Mouse (Mus musculus) heart, embryonic 13.5 days (tissue): ENCODE results near the gene Cryl1. TPM values are rescaled to one million over a fixed set of nuclear protein-coding genes. Genes with fewer than 3 reads are reported as not detected.

ENCODE experiments used
- ATAC-seq: fragments of 200-750 bp; cut with Nextera tagmentation; 2 replicates; pipeline ENCODE4 v1.8.0; 2017; ENCODE audit warnings: moderate TSS enrichment; ENCODE audit not compliant: insufficient number of reproducible peaks, low FRiP score, low TSS enrichment; ENCODE audit errors: extremely low read depth
- H3K27ac ChIP-seq: fragments of 300-500 bp; sonication (generic); replicated peaks from 2 replicates; pipeline ENCODE4 v1.5.1; 2015; ENCODE audit warnings: moderate library complexity, mild to moderate bottlenecking, inconsistent platforms
- H3K27me3 ChIP-seq: fragments of 300-500 bp; sonication (generic); replicated peaks from 2 replicates; pipeline ENCODE4 v1.6.1; 2015; ENCODE audit warnings: mild to moderate bottlenecking, inconsistent platforms
- H3K36me3 ChIP-seq: fragments of 300-500 bp; sonication (generic); 2 replicates; pipeline ENCODE4 v1.6.1; 2015; ENCODE audit warnings: mild to moderate bottlenecking, inconsistent platforms
- H3K4me1 ChIP-seq: fragments of 300-500 bp; sonication (generic); 2 replicates; pipeline ENCODE4 v1.6.1; 2015; ENCODE audit warnings: inconsistent platforms
- H3K4me2 ChIP-seq: fragments of 300-500 bp; sonication (generic); 2 replicates; pipeline ENCODE4 v1.6.1; 2015; ENCODE audit warnings: inconsistent platforms, mild to moderate bottlenecking, moderate library complexity
- H3K4me3 ChIP-seq: fragments of 300-500 bp; sonication (generic); 2 replicates; pipeline ENCODE4 v1.5.1; 2015; ENCODE audit warnings: moderate library complexity, mild to moderate bottlenecking, inconsistent platforms
- H3K9ac ChIP-seq: fragments of 300-500 bp; sonication (generic); 2 replicates; pipeline ENCODE4 v1.6.1; 2015; ENCODE audit warnings: inconsistent platforms, mild to moderate bottlenecking, moderate library complexity
- H3K9me3 ChIP-seq: fragments of 300-500 bp; sonication (generic); 2 replicates; pipeline ENCODE4 v1.6.1; 2016; ENCODE audit warnings: inconsistent platforms
- WGBS: fragments of 180-500 bp; shearing (Covaris S2); methylation state at CpG from one replicate; pipeline ENCODE4 v1.1.7; 2015; ENCODE audit warnings: mixed read lengths; 5-methylcytosine and 5-hydroxymethylcytosine counted together
- polyA plus RNA-seq: library from polyadenylated mRNA; unstranded; fragments of >200 nt; fragmentation: Nextera tagmentation; extraction: Ambion mirVana; gene quantifications from 2 replicates; pipeline ENCODE4 v1.2.1, GENCODE M21; 2015

The Cryl1 gene
- polyA plus RNA-seq, 1 experiment from 2014 or later: 15.6 TPM

- no peaks in the 10 kb centered on the region for H3K36me3 ChIP-seq
- peaks cover 19% of the 10 kb centered on the region; the same call in 1 of the 2 replicates for H3K4me1 ChIP-seq
- ATAC-seq: no peak
- H3K4me3 ChIP-seq: no peak overlapping the region
- 59% methylated on average over 16 of the region's 16 CpGs for WGBS
- no peak overlapping the region for H3K27ac ChIP-seq
- H3K9me3 ChIP-seq: no peaks in the 10 kb centered on the region
- no peaks in the 10 kb centered on the region; the same call in 1 of the 2 replicates for H3K27me3 ChIP-seq
- H3K4me2 ChIP-seq: no peak overlapping the region
- H3K9ac ChIP-seq: no peak overlapping the region
Measured at GRCm38 (mm10) chr14:57316662-57317600, 81.4 kb downstream of the Cryl1 start.

- no peaks in the 10 kb centered on the region; the same call in 1 of the 2 replicates for H3K27me3 ChIP-seq
- no peak overlapping the region for H3K27ac ChIP-seq
- no peaks in the 10 kb centered on the region for H3K36me3 ChIP-seq
- H3K9me3 ChIP-seq: no peaks in the 10 kb centered on the region
- H3K9ac ChIP-seq: no peak overlapping the region
- 56% methylated on average over 3 of the region's 3 CpGs for WGBS
- ATAC-seq: no peak
- no peak overlapping the region for H3K4me2 ChIP-seq
- no peak overlapping the region for H3K4me3 ChIP-seq
- H3K4me1 ChIP-seq: peaks cover 19% of the 10 kb centered on the region; the same call in 1 of the 2 replicates
Measured at GRCm38 (mm10) chr14:57315976-57316375, 82.4 kb downstream of the Cryl1 start.

GRCm38 (mm10) chr14:57315551-57315950 is 82.8 kb downstream of the Cryl1 start:
- no peak overlapping the region for H3K27ac ChIP-seq
- H3K4me2 ChIP-seq: no peak overlapping the region
- no peak overlapping the region for H3K4me3 ChIP-seq
- peaks cover 3% of the 10 kb centered on the region; the same call in 1 of the 2 replicates for H3K9me3 ChIP-seq
- H3K36me3 ChIP-seq: no peaks in the 10 kb centered on the region
- H3K27me3 ChIP-seq: no peaks in the 10 kb centered on the region; the same call in 1 of the 2 replicates
- H3K9ac ChIP-seq: no peak overlapping the region
- peaks cover 19% of the 10 kb centered on the region; the same call in 1 of the 2 replicates for H3K4me1 ChIP-seq
- no peak for ATAC-seq
- WGBS: 62% methylated on average over 7 of the region's 7 CpGs

DNA sequence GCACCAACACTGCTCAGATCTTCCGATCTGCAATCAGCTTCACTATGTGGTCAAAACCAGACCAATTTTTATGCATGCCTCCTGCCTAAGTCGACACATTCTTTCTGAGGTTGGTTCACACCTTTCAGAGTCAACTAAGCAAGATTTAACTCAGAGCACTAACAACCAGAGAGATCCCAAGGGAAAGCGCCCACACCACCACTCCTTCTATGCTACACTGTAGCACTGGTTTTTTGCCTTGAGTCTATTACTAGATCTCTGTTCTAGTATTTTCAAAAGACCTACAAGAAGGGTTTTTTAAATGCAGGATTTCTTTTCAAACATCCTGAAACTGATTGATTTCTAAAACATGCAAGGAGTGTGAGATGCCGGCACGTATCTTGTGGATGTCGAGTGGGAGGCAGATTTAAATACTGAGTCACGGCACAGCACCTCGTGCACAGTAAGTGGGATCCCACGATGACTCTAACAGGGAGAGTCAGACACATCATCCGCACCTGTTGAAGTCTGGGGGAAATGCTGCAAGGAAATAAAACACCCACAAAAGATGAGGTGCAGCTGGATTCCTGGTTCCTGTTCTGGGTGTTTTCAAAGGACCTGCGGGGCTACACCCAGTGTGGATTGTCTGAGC is 96.6 kb downstream of the Cryl1 start:
- Histone ChIP-seq H3K27me3 (no peaks in the 10 kb centered on the region), H3K9ac (no peak overlapping the region), H3K4me2 (no peak overlapping the region), H3K4me3 (no peak overlapping the region), H3K9me3 (no peaks in the 10 kb centered on the region), H3K4me1 (no peaks in the 10 kb centered on the region), H3K36me3 (no peaks in the 10 kb centered on the region), H3K27ac (no peak overlapping the region)
- ATAC-seq: no peak
- WGBS: 69% methylated on average over 11 of the region's 11 CpGs

- no peaks in the 10 kb centered on the region for H3K9me3 ChIP-seq
- H3K9ac ChIP-seq: no peak overlapping the region
- no peaks in the 10 kb centered on the region for H3K27me3 ChIP-seq
- H3K4me1 ChIP-seq: no peaks in the 10 kb centered on the region
- WGBS: 44% methylated on average over 2 of the region's 2 CpGs
- H3K36me3 ChIP-seq: no peaks in the 10 kb centered on the region
- ATAC-seq: no peak
- H3K27ac ChIP-seq: no peak overlapping the region
- H3K4me3 ChIP-seq: no peak overlapping the region
- no peak overlapping the region for H3K4me2 ChIP-seq
Measured at GRCm38 (mm10) chr14:57300530-57300929, 97.8 kb downstream of the Cryl1 start.

DNA sequence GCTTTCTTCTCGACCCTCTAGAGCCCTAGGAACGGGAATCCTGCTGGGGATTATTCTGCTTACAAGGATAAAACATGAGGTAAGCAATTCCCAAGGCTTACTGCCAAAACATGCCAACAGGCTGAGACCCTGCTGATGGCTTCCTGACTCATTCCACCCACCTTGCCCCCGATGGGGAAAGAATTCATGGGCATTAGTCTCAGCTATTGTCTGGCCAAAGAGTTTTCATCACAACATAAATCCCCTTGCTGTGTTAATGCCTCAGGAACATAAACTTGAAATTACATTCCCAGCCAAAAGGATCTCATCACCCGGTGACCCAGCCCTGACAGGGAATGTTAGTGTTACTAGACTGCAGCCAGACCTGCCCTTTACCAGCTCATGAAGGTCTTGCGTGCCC is 100.7 kb downstream of the Cryl1 start:
- Histone ChIP-seq H3K9me3 (no peaks in the 10 kb centered on the region), H3K4me2 (no peak overlapping the region), H3K36me3 (no peaks in the 10 kb centered on the region), H3K4me3 (no peak overlapping the region), H3K9ac (no peak overlapping the region), H3K27me3 (no peaks in the 10 kb centered on the region), H3K27ac (no peak overlapping the region), H3K4me1 (no peaks in the 10 kb centered on the region)
- ATAC-seq: no peak
- WGBS: 48% methylated on average over 5 of the region's 5 CpGs

- no peaks in the 10 kb centered on the region for H3K4me1 ChIP-seq
- H3K4me3 ChIP-seq: no peak overlapping the region
- H3K9ac ChIP-seq: no peak overlapping the region
- H3K27me3 ChIP-seq: no peaks in the 10 kb centered on the region
- WGBS: 78% methylated on average over 7 of the region's 7 CpGs
- no peaks in the 10 kb centered on the region for H3K36me3 ChIP-seq
- ATAC-seq: no peak; the same call in 1 of the 2 replicates
- no peak overlapping the region for H3K4me2 ChIP-seq
- H3K27ac ChIP-seq: no peak overlapping the region
- no peaks in the 10 kb centered on the region for H3K9me3 ChIP-seq
Measured at GRCm38 (mm10) chr14:57291399-57291942, 106.9 kb downstream of the Cryl1 start.

DNA sequence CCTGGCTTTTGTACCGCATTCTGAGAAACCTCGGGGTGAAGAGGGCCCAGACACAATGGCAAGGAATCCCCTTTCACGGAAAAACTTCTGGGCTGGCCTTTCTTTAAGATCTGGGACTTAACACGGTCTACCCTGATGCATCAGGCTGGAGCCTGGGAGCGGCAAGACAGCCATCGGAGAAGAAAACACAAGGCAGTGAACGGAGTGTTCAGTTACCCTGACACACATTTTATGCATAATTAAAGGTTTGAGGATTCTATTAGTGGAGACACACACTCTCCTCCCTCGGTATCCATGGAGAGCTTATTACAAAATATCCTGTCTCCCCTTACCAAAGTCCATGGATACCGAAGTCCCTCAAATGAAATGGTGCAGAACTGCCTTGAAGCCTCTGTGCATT is 109.2 kb downstream of the Cryl1 start:
- no peak overlapping the region for H3K27ac ChIP-seq
- H3K9me3 ChIP-seq: no peaks in the 10 kb centered on the region
- WGBS: 73% methylated on average over 9 of the region's 9 CpGs
- no peak overlapping the region for H3K4me2 ChIP-seq
- no peak overlapping the region for H3K4me3 ChIP-seq
- no peaks in the 10 kb centered on the region for H3K36me3 ChIP-seq
- 0 out of 2 replicates have a peak, but pooled peaks cover 4% of the 10 kb centered on the region for H3K27me3 ChIP-seq
- no peak for ATAC-seq
- H3K9ac ChIP-seq: no peak overlapping the region
- H3K4me1 ChIP-seq: no peaks in the 10 kb centered on the region

DNA sequence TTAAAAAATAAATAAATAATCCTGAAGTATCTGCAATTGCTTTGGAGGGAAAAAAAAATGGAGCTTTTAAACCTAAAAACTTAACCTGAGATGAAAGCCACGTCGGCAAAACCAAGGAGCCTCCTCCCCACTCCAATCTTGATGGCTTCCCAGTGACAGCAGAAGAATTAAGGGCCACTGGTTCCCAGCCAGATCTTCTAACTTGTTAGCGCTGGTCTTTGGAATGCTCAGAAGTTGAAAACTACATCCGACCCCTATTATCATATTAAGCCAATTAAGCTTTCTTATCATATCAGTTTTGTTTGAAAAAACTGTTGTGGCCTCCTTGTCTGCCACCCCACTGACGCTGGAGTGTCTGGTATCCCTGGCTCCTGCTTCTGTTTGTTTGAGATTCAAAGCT is 114.5 kb downstream of the Cryl1 start:
- Histone ChIP-seq H3K9me3 (no peaks in the 10 kb centered on the region), H3K4me1 (peaks cover 4% of the 10 kb centered on the region), H3K4me3 (no peak overlapping the region), H3K27me3 (0 out of 2 replicates have a peak, but pooled peaks cover 4% of the 10 kb centered on the region), H3K4me2 (no peak overlapping the region), H3K9ac (no peak overlapping the region), H3K27ac (no peak overlapping the region), H3K36me3 (no peaks in the 10 kb centered on the region)
- 12% methylated on average over 5 of the region's 5 CpGs for WGBS
- no peak for ATAC-seq

GRCm38 (mm10) chr14:57282591-57282990 is 115.7 kb downstream of the Cryl1 start:
- 40% methylated on average over 2 of the region's 2 CpGs for WGBS
- no peaks in the 10 kb centered on the region for H3K36me3 ChIP-seq
- no peak for ATAC-seq
- H3K9me3 ChIP-seq: no peaks in the 10 kb centered on the region
- H3K27ac ChIP-seq: no peak overlapping the region
- H3K4me2 ChIP-seq: no peak overlapping the region
- peaks cover 4% of the 10 kb centered on the region for H3K4me1 ChIP-seq
- H3K27me3 ChIP-seq: 0 out of 2 replicates have a peak, but pooled peaks cover 4% of the 10 kb centered on the region
- no peak overlapping the region for H3K4me3 ChIP-seq
- no peak overlapping the region for H3K9ac ChIP-seq

- no peaks in the 10 kb centered on the region for H3K9me3 ChIP-seq
- ATAC-seq: no peak
- no peaks in the 10 kb centered on the region for H3K36me3 ChIP-seq
- 78% methylated on average over 3 of the region's 3 CpGs for WGBS
- H3K4me1 ChIP-seq: peaks cover 4% of the 10 kb centered on the region
- H3K9ac ChIP-seq: no peak overlapping the region
- H3K4me3 ChIP-seq: no peak overlapping the region
- no peak overlapping the region for H3K27ac ChIP-seq
- H3K27me3 ChIP-seq: 0 out of 2 replicates have a peak, but pooled peaks cover 4% of the 10 kb centered on the region
- H3K4me2 ChIP-seq: no peak overlapping the region
Measured at GRCm38 (mm10) chr14:57280835-57281234, 117.5 kb downstream of the Cryl1 start.
